Mouse (Mus musculus) kidney, embryonic 14.5 days (tissue): ENCODE results near the gene Ksr1. TPM values are rescaled to one million over a fixed set of nuclear protein-coding genes. Genes with fewer than 3 reads are reported as not detected.

ENCODE experiments used
- ATAC-seq: fragments of 200-750 bp; cut with Nextera tagmentation; 2 replicates; pipeline ENCODE4 v1.8.0; 2017; ENCODE audit warnings: moderate number of reproducible peaks, mild to moderate bottlenecking, moderate TSS enrichment, moderate library complexity; ENCODE audit not compliant: low FRiP score, low TSS enrichment
- H3K27ac ChIP-seq: fragments of 300-500 bp; sonication (generic); 2 replicates; pipeline ENCODE4 v1.5.1; 2014; ENCODE audit warnings: low read depth, mild to moderate bottlenecking, low read length, moderate library complexity, mixed read lengths
- H3K27me3 ChIP-seq: fragments of 300-500 bp; sonication (generic); 2 replicates; pipeline ENCODE4 v1.6.1; 2014; ENCODE audit warnings: mild to moderate bottlenecking, low read length; ENCODE audit not compliant: control insufficient read depth, insufficient read depth
- H3K36me3 ChIP-seq: fragments of 300-500 bp; sonication (generic); 2 replicates; pipeline ENCODE4 v1.6.1; 2014; ENCODE audit warnings: low read length, mixed read lengths; ENCODE audit not compliant: control insufficient read depth, insufficient read depth
- H3K4me1 ChIP-seq: fragments of 300-500 bp; sonication (generic); 2 replicates; pipeline ENCODE4 v1.6.1; 2014; ENCODE audit warnings: low read length, mixed read lengths; ENCODE audit not compliant: control insufficient read depth, insufficient read depth
- H3K4me2 ChIP-seq: fragments of 300-500 bp; sonication (generic); replicated peaks from 2 replicates; pipeline ENCODE4 v1.6.1; 2014; ENCODE audit warnings: low read depth, mild to moderate bottlenecking, low read length
- H3K4me3 ChIP-seq: fragments of 300-500 bp; sonication (generic); 2 replicates; pipeline ENCODE4 v1.5.1; 2014; ENCODE audit warnings: mild to moderate bottlenecking, low read length
- H3K9ac ChIP-seq: fragments of 300-500 bp; sonication (generic); 2 replicates; pipeline ENCODE4 v1.6.1; 2014; ENCODE audit warnings: low read depth, mild to moderate bottlenecking, low read length, moderate library complexity
- H3K9me3 ChIP-seq: fragments of 300-500 bp; sonication (generic); 2 replicates; pipeline ENCODE4 v1.6.1; 2016; ENCODE audit warnings: low read length; ENCODE audit not compliant: control insufficient read depth
- WGBS: fragments of 180-500 bp; shearing (Covaris S2); extraction: QIAGEN DNeasy Blood & Tissue Kit; methylation state at CpG from one replicate; pipeline ENCODE4 v1.1.7; 2014; 5-methylcytosine and 5-hydroxymethylcytosine counted together
- polyA plus RNA-seq: library from polyadenylated mRNA; unstranded; fragments of >200 nt; fragmentation: Nextera tagmentation; extraction: Ambion mirVana; gene quantifications from 2 replicates; pipeline ENCODE4 v1.2.1, GENCODE M21; 2014

Ksr1 gene
- polyA plus RNA-seq, result 2.7 and 4.1 TPM in 2 replicates

DNA sequence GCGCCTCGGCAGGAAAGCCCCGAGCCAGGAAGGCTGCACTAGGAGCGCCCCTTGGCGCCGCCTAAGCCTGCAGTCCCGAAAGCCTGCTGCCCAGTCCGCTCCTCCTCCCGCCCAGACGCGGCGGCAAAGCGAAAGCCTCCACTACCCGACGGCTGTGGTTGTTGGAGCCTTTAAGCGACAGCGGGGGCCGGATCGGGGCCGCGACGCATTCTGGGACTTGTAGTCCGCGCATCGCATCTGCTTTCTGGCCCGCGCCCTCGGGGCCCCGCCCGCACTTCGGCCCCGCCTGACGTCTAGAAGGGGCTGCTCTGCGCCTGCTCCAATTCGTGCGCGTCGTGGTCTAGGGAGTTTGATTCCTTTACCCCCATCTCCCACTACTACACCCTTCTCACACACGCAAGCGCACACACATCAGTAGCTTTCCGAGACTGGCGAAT, at the start of gene Ksr1:
Gene Ksr1 (minus strand): TSS at position 77 of the 437 bp plus-strand sequence.
- Histone ChIP-seq H3K36me3 (no peaks in the 10 kb centered on the region), H3K27me3 (no peaks in the 10 kb centered on the region), H3K27ac (peak within 1 kb of the TSS; percentile 69), H3K4me2 (peak within 1 kb of the TSS; percentile 77), H3K9ac (peak within 1 kb of the TSS; percentile 85), H3K9me3 (no peaks in the 10 kb centered on the region), H3K4me1 (peaks cover 10% of the 10 kb centered on the region), H3K4me3 (peak within 1 kb of the TSS; percentile 86)
- ATAC-seq, result peak; percentile 96
- WGBS, result under 1% methylated on average over 38 of the region's 42 CpGs

DNA sequence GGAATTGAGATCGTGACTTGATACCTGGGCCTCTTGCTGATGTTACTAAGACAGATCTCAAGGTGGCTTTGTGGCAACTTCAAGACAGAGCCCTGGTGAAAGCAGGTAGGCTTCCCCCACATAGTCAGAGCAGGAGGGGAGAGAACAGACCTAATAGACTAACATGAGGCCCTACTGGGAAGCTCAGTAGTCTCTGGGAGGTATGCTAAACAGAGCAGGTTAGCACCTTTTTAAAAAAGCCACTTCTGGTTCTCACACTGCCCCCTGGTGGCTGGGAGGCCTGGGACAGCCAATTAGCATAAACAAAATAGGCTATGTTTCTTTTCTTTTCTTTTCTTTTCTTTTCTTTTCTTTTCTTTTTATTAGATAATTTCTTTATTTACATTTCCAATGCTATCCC, 46.0 kb upstream of the Ksr1 start:
- ATAC-seq, result no peak
- H3K4me3 ChIP-seq, result no peak overlapping the region
- no peak overlapping the region for H3K27ac ChIP-seq
- no peaks in the 10 kb centered on the region for H3K9me3 ChIP-seq
- no peaks in the 10 kb centered on the region; the same call in 1 of the 2 replicates for H3K4me1 ChIP-seq
- H3K9ac ChIP-seq, result no peak overlapping the region
- H3K36me3 ChIP-seq, result no peaks in the 10 kb centered on the region
- H3K4me2 ChIP-seq, result no peak overlapping the region
- WGBS, result 90% methylated on average over 1 of the region's 1 CpGs
- no peaks in the 10 kb centered on the region for H3K27me3 ChIP-seq

DNA sequence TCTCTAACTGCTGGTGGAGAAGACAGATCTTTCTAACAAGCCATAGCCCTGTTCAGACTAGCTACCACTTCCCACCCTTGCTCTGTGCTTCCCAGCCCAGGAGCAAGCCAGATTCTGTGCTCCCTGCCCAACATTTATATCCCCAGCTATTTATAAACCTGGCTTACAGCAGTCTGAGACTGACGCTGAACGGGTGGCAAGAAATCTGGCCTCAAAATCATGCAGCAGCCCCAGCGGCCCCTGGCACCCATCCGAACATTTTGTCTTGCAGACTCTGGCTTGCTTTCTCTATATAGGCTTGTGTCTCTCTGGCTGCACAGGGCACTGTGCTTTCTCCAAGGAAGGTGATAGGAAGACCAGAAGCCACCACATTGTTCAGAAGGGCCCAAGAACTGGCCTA, 45.0 kb upstream of the Ksr1 start:
- ATAC-seq, result no peak
- no peak overlapping the region for H3K27ac ChIP-seq
- WGBS, result 80% methylated on average over 4 of the region's 4 CpGs

DNA sequence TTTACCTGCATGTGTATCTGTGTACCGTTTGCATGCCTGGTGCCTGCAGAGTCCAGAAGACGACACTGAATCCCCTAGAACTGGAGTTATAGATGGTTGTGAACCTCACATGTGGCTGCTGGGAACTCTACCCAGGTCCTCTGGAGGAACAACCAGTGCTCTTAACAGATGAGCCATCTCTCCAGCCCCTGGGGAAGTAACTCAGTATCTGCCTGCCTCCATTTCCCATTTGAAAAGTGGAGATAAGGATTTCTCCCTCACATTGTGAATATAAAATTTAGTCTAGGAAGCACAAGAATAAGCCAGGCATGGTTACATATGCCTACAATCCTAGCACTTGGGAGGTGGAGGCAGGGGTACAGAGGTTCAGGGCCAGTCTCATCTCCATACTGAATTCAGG, 44.0 kb upstream of the Ksr1 start:
- H3K9ac ChIP-seq, result no peak overlapping the region
- H3K4me3 ChIP-seq, result no peak overlapping the region
- no peaks in the 10 kb centered on the region for H3K4me1 ChIP-seq
- H3K4me2 ChIP-seq, result no peak overlapping the region
- H3K9me3 ChIP-seq, result no peaks in the 10 kb centered on the region
- 85% methylated on average over 2 of the region's 2 CpGs for WGBS
- no peak for ATAC-seq
- H3K36me3 ChIP-seq, result no peaks in the 10 kb centered on the region
- H3K27me3 ChIP-seq, result no peaks in the 10 kb centered on the region
- no peak overlapping the region for H3K27ac ChIP-seq

More for the DNA sequence above, 45.0 kb upstream of the Ksr1 start:
- no peak overlapping the region for H3K4me2 ChIP-seq
- no peak overlapping the region for H3K4me3 ChIP-seq
- no peaks in the 10 kb centered on the region for H3K27me3 ChIP-seq
- no peaks in the 10 kb centered on the region for H3K36me3 ChIP-seq
- H3K9ac ChIP-seq, result no peak overlapping the region
- H3K4me1 ChIP-seq, result no peaks in the 10 kb centered on the region
- no peaks in the 10 kb centered on the region for H3K9me3 ChIP-seq

DNA sequence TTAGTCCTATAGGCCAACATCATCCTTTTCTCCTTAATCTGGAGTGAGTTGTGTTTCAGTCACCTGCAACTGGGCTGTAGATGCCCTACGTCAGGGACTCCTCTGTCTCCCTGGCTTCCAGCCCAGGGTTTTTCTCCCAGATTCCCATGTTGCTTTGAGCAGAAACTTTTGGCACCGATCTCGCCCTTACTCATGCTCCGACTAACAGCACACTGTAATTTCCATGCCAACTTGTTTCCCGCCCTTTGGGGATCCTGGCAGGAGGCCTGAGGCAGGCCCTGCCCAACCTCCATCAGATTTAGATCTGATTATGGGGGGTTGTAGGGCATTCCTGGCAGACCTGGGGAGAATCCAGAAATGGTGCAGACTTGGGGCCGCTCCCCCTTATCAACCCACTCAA, 42.0 kb upstream of the Ksr1 start:
- Histone ChIP-seq H3K4me3 (no peak overlapping the region), H3K27ac (no peak overlapping the region), H3K4me2 (no peak overlapping the region), H3K4me1 (no peaks in the 10 kb centered on the region), H3K9ac (no peak overlapping the region), H3K27me3 (no peaks in the 10 kb centered on the region), H3K36me3 (no peaks in the 10 kb centered on the region), H3K9me3 (no peaks in the 10 kb centered on the region)
- WGBS, result 94% methylated on average over 6 of the region's 6 CpGs
- ATAC-seq, result no peak

DNA sequence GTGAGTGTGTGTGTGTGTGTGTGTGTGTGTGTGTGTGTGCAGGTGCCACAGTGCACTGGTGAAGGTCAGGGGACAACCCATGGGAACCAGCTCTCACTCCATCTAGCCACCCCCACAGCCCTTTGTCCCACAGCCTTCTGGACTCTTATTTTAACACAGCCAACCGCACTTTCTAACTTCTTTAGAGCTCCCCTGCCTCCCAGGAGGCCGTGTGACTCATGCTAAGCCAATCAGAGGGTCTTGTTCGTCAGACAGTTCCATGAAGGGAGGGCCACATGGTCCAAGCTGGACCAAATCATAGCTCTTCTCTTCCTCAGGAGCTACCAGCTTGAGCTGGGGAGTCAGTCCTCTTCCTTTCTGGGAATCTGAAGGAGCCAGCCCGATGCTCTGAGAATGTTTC, 41.1 kb upstream of the Ksr1 start:
- H3K27me3 ChIP-seq, result no peaks in the 10 kb centered on the region
- no peak overlapping the region for H3K27ac ChIP-seq
- ATAC-seq, result no peak
- H3K9me3 ChIP-seq, result no peaks in the 10 kb centered on the region
- no peaks in the 10 kb centered on the region for H3K36me3 ChIP-seq
- WGBS, result 62% methylated on average over 4 of the region's 4 CpGs
- H3K4me2 ChIP-seq, result no peak overlapping the region
- no peak overlapping the region for H3K9ac ChIP-seq
- H3K4me3 ChIP-seq, result no peak overlapping the region
- no peaks in the 10 kb centered on the region for H3K4me1 ChIP-seq

DNA sequence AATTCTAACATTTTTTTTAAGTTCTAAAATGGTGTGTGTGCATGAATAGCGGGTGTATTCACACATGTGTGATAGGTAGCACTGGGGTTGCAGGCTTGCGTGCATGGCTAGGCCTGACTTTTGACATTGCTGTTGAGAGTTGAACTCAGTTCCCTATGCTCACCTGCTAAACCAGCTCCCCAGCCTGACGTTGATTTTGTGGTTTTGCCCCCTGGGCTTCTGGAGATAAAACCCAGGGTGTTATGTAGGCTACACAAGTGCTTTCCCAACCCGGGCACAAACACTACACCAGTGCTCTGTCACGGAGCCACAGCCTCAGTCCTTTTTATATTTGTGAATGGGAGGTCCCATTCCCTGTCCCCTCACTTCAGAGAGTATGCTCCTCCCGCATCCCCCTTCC, 39.5 kb upstream of the Ksr1 start:
- no peaks in the 10 kb centered on the region for H3K27me3 ChIP-seq
- no peak overlapping the region for H3K9ac ChIP-seq
- no peak overlapping the region for H3K4me2 ChIP-seq
- WGBS, result 89% methylated on average over 6 of the region's 6 CpGs
- H3K9me3 ChIP-seq, result no peaks in the 10 kb centered on the region
- H3K27ac ChIP-seq, result no peak overlapping the region
- no peak for ATAC-seq
- H3K4me1 ChIP-seq, result no peaks in the 10 kb centered on the region
- H3K36me3 ChIP-seq, result no peaks in the 10 kb centered on the region
- H3K4me3 ChIP-seq, result no peak overlapping the region

DNA sequence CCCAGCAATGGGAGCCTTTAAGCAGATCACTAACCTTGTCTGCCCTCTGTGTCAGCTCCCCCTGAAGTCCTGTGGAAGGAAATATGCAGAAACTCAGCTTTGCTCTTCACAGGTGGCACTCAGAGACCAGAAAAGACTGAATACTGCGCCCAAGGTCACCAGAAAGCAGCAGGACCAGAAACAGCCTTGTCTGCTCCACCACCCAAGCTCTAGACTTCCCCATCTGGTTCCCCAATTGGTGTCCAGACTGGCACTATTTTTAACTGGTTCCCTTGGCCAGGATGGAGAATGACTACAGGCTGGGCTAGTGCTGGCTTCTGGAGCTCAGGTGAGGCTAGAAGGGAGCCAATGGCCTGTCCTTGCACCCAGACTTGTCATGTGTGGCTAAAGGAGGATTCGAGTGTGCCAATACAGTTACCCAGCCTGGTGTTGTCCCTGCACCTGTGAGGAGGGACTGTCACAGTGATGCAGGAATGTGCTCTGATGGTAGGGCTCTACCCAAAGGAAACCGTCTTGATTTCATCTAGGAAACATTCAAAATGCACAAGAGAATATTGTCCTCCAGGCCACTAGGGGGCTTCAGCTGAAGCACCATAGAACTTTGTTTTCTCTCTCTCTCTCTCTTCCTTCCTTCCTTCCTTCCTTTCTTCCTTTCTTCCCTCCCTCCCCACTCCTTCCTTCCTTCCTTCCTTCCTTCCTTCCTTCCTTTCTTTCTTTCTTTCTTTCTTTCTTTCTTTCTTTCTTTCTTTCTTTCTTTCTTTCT, 38.1 kb upstream of the Ksr1 start:
- no peaks in the 10 kb centered on the region for H3K36me3 ChIP-seq
- H3K9me3 ChIP-seq, result no peaks in the 10 kb centered on the region
- no peak overlapping the region for H3K9ac ChIP-seq
- no peaks in the 10 kb centered on the region for H3K4me1 ChIP-seq
- WGBS, result 94% methylated on average over 3 of the region's 3 CpGs
- H3K4me3 ChIP-seq, result no peak overlapping the region
- ATAC-seq, result no peak
- H3K27me3 ChIP-seq, result no peaks in the 10 kb centered on the region
- no peak overlapping the region for H3K4me2 ChIP-seq
- H3K27ac ChIP-seq, result no peak overlapping the region

DNA sequence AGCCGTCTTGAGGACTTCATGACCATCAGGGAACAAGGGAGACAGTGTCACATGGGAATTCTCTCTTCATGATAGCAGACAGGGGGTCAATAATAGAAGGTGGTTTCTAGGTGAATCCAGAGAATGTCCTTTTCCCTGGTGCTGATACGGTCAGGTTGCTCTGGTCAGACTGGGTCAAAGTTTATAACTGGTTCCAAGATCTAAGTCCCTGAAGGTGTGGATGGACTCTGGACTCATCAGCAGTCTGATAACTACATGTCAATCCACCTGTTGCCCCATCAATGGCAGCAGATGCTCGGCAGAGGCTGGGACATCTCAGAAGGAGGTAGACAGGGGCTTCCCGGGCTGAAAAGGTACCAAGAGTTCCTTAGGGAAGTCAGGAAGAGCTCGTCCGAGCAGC, 37.2 kb upstream of the Ksr1 start:
- no peak for ATAC-seq
- Histone ChIP-seq H3K9ac (no peak overlapping the region), H3K27ac (no peak overlapping the region), H3K36me3 (no peaks in the 10 kb centered on the region), H3K4me2 (no peak overlapping the region), H3K4me1 (no peaks in the 10 kb centered on the region), H3K9me3 (no peaks in the 10 kb centered on the region), H3K4me3 (no peak overlapping the region), H3K27me3 (no peaks in the 10 kb centered on the region)
- 84% methylated on average over 6 of the region's 6 CpGs for WGBS
